23 mouse cellular contexts compared by ENCODE assay signal in the genomic region with DNA sequence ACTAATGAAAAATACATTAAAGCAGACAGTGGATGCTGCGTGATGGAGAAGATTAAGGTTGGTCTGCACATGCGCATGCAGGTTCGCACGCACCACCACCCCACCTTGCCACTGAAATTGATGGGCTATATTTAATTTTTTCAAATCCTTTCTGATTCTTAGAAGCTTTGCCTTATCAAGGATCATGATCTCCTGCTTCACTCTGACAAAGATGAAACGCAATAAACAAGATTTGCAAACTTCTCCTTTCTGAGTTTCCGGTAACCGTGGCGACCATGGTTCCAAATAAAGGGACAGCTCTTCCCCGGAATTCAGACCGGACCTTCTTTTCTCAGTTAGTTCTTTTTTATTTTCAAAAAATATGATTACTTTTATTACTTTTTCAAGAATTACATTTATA. TPM values are rescaled to one million over a fixed set of nuclear protein-coding genes. Genes with fewer than 3 reads are reported as not detected.
A peak's percentile ranks its signal among the peaks of the same experiment; 100 is the strongest.
DNase-seq lines count a peak whose midpoint lies in the region; ATAC-seq lines count a peak whose summit lies in the region.
"Had no signal": no experiment of that assay in that cellular context is flagged by ENCODE, and none has a peak within 500 bp of the region (broad histone marks: within the 10 kb centered on the region; RNA-seq: fewer than 3 reads in every experiment).

No protein-coding gene starts in this region.

- no peak overlapping the region for H3K4me3 ChIP-seq in kidney, embryonic 14.5 days (ENCODE audit: low read length)
- H3K4me3 ChIP-seq in macrophage (ENCODE audit: inconsistent target) = no peak overlapping the region
- H3K4me3 ChIP-seq in neural tube, embryonic 15.5 days (replicated peaks) = no peak overlapping the region
- no peak overlapping the region for H3K4me3 ChIP-seq in embryonic facial prominence, embryonic 10.5 days
- H3K4me3 ChIP-seq: embryonic facial prominence, embryonic 15.5 days; layer of hippocampus, adult 2 months had no signal

- peaks cover 8% of the 10 kb centered on the region; the same call in 1 of the 2 replicates for H3K79me2 ChIP-seq in macrophage (ENCODE audit: inconsistent target)

- H3K27ac ChIP-seq in kidney, embryonic 14.5 days (ENCODE audit: low read depth, low read length) = no peak overlapping the region
- H3K27ac ChIP-seq in macrophage = peak overlapping the region; percentile 96
- H3K27ac ChIP-seq in neural tube, embryonic 15.5 days (replicated peaks) = no peak overlapping the region
- no peak overlapping the region for H3K27ac ChIP-seq in embryonic facial prominence, embryonic 10.5 days (replicated peaks)
- H3K27ac ChIP-seq: embryonic facial prominence, embryonic 15.5 days; kidney, postnatal 0 days; layer of hippocampus, adult 2 months; stomach, postnatal 0 days had no signal

- no peaks in the 10 kb centered on the region for H3K27me3 ChIP-seq in kidney, embryonic 14.5 days (ENCODE audit: control insufficient read depth, insufficient read depth, low read length)
- no peaks in the 10 kb centered on the region for H3K27me3 ChIP-seq in neural tube, embryonic 15.5 days (replicated peaks)
- 0 out of 2 replicates have a peak, but pooled peaks cover 6% of the 10 kb centered on the region for H3K27me3 ChIP-seq in embryonic facial prominence, embryonic 10.5 days (replicated peaks; ENCODE audit: low read depth, poor library complexity, severe bottlenecking)
- H3K27me3 ChIP-seq: embryonic facial prominence, embryonic 15.5 days had no signal

- no peaks in the 10 kb centered on the region; the same call in 1 of the 2 replicates for H3K9me3 ChIP-seq in kidney, embryonic 14.5 days (ENCODE audit: control insufficient read depth, low read length)
- no peaks in the 10 kb centered on the region for H3K9me3 ChIP-seq in neural tube, embryonic 15.5 days (replicated peaks)
- H3K9me3 ChIP-seq in embryonic facial prominence, embryonic 10.5 days = no peaks in the 10 kb centered on the region
- H3K9me3 ChIP-seq: embryonic facial prominence, embryonic 15.5 days had no signal

- no peak overlapping the region for H3K4me2 ChIP-seq in kidney, embryonic 14.5 days (replicated peaks; ENCODE audit: low read depth, low read length)
- no peak overlapping the region for H3K4me2 ChIP-seq in neural tube, embryonic 15.5 days
- H3K4me2 ChIP-seq: embryonic facial prominence, embryonic 15.5 days had no signal

- WGBS in kidney, embryonic 14.5 days = 86% methylated on average over 10 of the region's 10 CpGs
- WGBS in macrophage (ENCODE audit: missing documents) = 4% methylated on average over 10 of the region's 10 CpGs
- 82% methylated on average over 10 of the region's 10 CpGs for WGBS in neural tube, embryonic 15.5 days
- 88% methylated on average over 10 of the region's 10 CpGs for WGBS in embryonic facial prominence, embryonic 10.5 days

- no peak for ATAC-seq in kidney, embryonic 14.5 days (ENCODE audit: low FRiP score, low TSS enrichment)
- 0 out of 2 replicates have a peak, but pooled peaks have one; percentile 19 for ATAC-seq in common myeloid progenitor, adult 5-6 weeks (replicated peaks; ENCODE audit: low read depth, poor library complexity, severe bottlenecking)
- no peak for ATAC-seq in neural tube, embryonic 15.5 days (ENCODE audit: low FRiP score)
- ATAC-seq: activated CD4-positive, CD25-positive, alpha-beta regulatory T cell, adult 4 months; hindbrain, embryonic 16.5 days; intestine, postnatal 0 days; Patski had no signal

- no peaks in the 10 kb centered on the region for H3K36me3 ChIP-seq in kidney, embryonic 14.5 days (ENCODE audit: control insufficient read depth, insufficient read depth, low read length)
- H3K36me3 ChIP-seq in macrophage (ENCODE audit: inconsistent target) = no peaks in the 10 kb centered on the region
- H3K36me3 ChIP-seq in neural tube, embryonic 15.5 days = no peaks in the 10 kb centered on the region
- H3K36me3 ChIP-seq in embryonic facial prominence, embryonic 10.5 days (replicated peaks) = no peaks in the 10 kb centered on the region
- H3K36me3 ChIP-seq: embryonic facial prominence, embryonic 15.5 days had no signal

- no peaks in the 10 kb centered on the region for H3K4me1 ChIP-seq in kidney, embryonic 14.5 days (ENCODE audit: control insufficient read depth, insufficient read depth, low read length)
- H3K4me1 ChIP-seq in neural tube, embryonic 15.5 days = no peaks in the 10 kb centered on the region
- 0 out of 2 replicates have a peak, but pooled peaks cover 2% of the 10 kb centered on the region for H3K4me1 ChIP-seq in embryonic facial prominence, embryonic 10.5 days
- H3K4me1 ChIP-seq: embryonic facial prominence, embryonic 15.5 days had no signal

- H3K9ac ChIP-seq in kidney, embryonic 14.5 days (ENCODE audit: low read depth, low read length) = no peak overlapping the region
- no peak overlapping the region for H3K9ac ChIP-seq in neural tube, embryonic 15.5 days (replicated peaks)
- H3K9ac ChIP-seq: embryonic facial prominence, embryonic 15.5 days had no signal

- peak; percentile 30 for DNase-seq in kidney, postnatal 10 days
- DNase-seq in CD4-positive helper T cell, adult 2 months (ENCODE audit: low read depth, low spot score) = peak; percentile 45
- no peak for DNase-seq in embryonic facial prominence, embryonic 10.5 days (ENCODE audit: low spot score)
- no peak for DNase-seq in embryo, embryonic 10.5 days (ENCODE audit: low spot score)
- DNase-seq: adrenal gland, postnatal 25 days; cerebellum, adult 9-10 months; heart, postnatal 4 days; layer of hippocampus, postnatal 36 days; left cerebral cortex, postnatal 4 days; liver; midbrain, embryonic 14.5 days had no signal

RNA-seq across cellular contexts. Expression of a gene that starts 20.5 kb away (rescaled TPM):
- 1.7 and 4.8 TPM in 2 replicates for polyA plus RNA-seq in kidney, embryonic 14.5 days (2014; fragmentation: Nextera tagmentation; extraction: Ambion mirVana)
- total RNA-seq in common myeloid progenitor, adult 5-6 weeks (2017) = 2.4 and 9.0 TPM in 2 replicates
- 1,000 to 10,000 TPM in 11 of 26 experiments, 100 to 1,000 TPM in 15; 242 to 2,479 (median 816) TPM for total RNA-seq in macrophage (2018; cell fraction: chromatin; rRNA removed)
- total RNA-seq in macrophage (2018; cell fraction: cytosol; rRNA removed) = 1,000 to 10,000 TPM in 13 of 26 experiments, 100 to 1,000 TPM in 13; 468 to 3,066 (median 983) TPM
- total RNA-seq in macrophage (2018; cell fraction: nucleus; rRNA removed) = 1,000 to 10,000 TPM in 14 of 26 experiments, 100 to 1,000 TPM in 12; 625 to 4,563 (median 1,527) TPM
- polyA plus RNA-seq in macrophage (2018) = 496 to 766 TPM (median 742 TPM) in 3 replicates
- polyA plus RNA-seq in neural tube, embryonic 15.5 days (2015; fragmentation: Nextera tagmentation; extraction: Ambion mirVana) = 3.9 and 4.7 TPM in 2 replicates
- 1.4 and 1.9 TPM in 2 replicates for polyA plus RNA-seq in embryonic facial prominence, embryonic 10.5 days (2016; fragmentation: Nextera tagmentation; extraction: Ambion mirVana)
- polyA plus RNA-seq: Patski had no signal

RNA-seq across cellular contexts. Expression of a gene that starts 59.1 kb away (rescaled TPM):
- 1.3 and 1.7 TPM in 2 replicates for polyA plus RNA-seq in kidney, embryonic 14.5 days (2014; fragmentation: Nextera tagmentation; extraction: Ambion mirVana)
- total RNA-seq in common myeloid progenitor, adult 5-6 weeks (2017) = 182 and 183 TPM in 2 replicates
- total RNA-seq in macrophage (2018; cell fraction: chromatin; rRNA removed) = 100 to 1,000 TPM; 144 to 640 (median 355) TPM
- 100 to 1,000 TPM in 25 of 26 experiments, 10 to 100 TPM in 1; 97.9 to 300 (median 165) TPM for total RNA-seq in macrophage (2018; cell fraction: cytosol; rRNA removed)
- 100 to 1,000 TPM; 118 to 364 (median 250) TPM for total RNA-seq in macrophage (2018; cell fraction: nucleus; rRNA removed)
- 91.4 to 144 TPM (median 106 TPM) in 3 replicates for polyA plus RNA-seq in macrophage (2018)
- 1.6 and 10.9 TPM in 2 replicates for polyA plus RNA-seq in neural tube, embryonic 15.5 days (2015; fragmentation: Nextera tagmentation; extraction: Ambion mirVana)
- 1.4 and 1.6 TPM in 2 replicates for polyA plus RNA-seq in embryonic facial prominence, embryonic 10.5 days (2016; fragmentation: Nextera tagmentation; extraction: Ambion mirVana)
- polyA plus RNA-seq: Patski had no signal

Comparison
In these comparisons a context has a peak if more than half of its experiments do, and no peak if none do; other contexts are left out.
1. DNase-seq: peak in kidney, postnatal 10 days (single experiment) and CD4-positive helper T cell, adult 2 months (single experiment); none in embryonic facial prominence, embryonic 10.5 days (single experiment) and embryo, embryonic 10.5 days (single experiment).
2. RNA of a gene that starts 20.5 kb away (polyA plus RNA-seq): 496 to 766 TPM in macrophage; 1.7 to 4.8 TPM in kidney, embryonic 14.5 days, 3.9 to 4.7 TPM in neural tube, embryonic 15.5 days and 1.4 to 1.9 TPM in embryonic facial prominence, embryonic 10.5 days; every median in the first group is over 10 times any median in the second.